Mouse (Mus musculus) hindbrain, embryonic 13.5 days (tissue): ENCODE results near the gene Sf3b1. TPM values are rescaled to one million over a fixed set of nuclear protein-coding genes. Genes with fewer than 3 reads are reported as not detected.
"Not testable (repeated sequence)": the region's sequence is repeated elsewhere in the genome, so short reads cannot be mapped to it uniquely, and the experiment has no call there.

Source experiments
- ATAC-seq: fragments of 200-750 bp; cut with Nextera tagmentation; 2 replicates; pipeline ENCODE4 v1.8.0; 2017; ENCODE audit warnings: moderate TSS enrichment; ENCODE audit not compliant: low FRiP score
- H3K27ac ChIP-seq: fragments of 300-500 bp; sonication (generic); 2 replicates; pipeline ENCODE4 v1.5.1; 2015; ENCODE audit warnings: inconsistent platforms, mild to moderate bottlenecking, moderate library complexity
- H3K27me3 ChIP-seq: fragments of 300-500 bp; sonication (generic); 2 replicates; pipeline ENCODE4 v1.6.1; 2015; ENCODE audit warnings: mild to moderate bottlenecking, inconsistent platforms
- H3K36me3 ChIP-seq: fragments of 300-500 bp; sonication (generic); 2 replicates; pipeline ENCODE4 v1.6.1; 2015; ENCODE audit warnings: mild to moderate bottlenecking, inconsistent platforms
- H3K4me1 ChIP-seq: fragments of 300-500 bp; sonication (generic); replicated peaks from 2 replicates; pipeline ENCODE4 v1.6.1; 2015; ENCODE audit warnings: inconsistent platforms
- H3K4me2 ChIP-seq: fragments of 300-500 bp; sonication (generic); 2 replicates; pipeline ENCODE4 v1.6.1; 2015; ENCODE audit warnings: inconsistent platforms, mild to moderate bottlenecking, moderate library complexity
- H3K4me3 ChIP-seq: fragments of 300-500 bp; sonication (generic); 2 replicates; pipeline ENCODE4 v1.5.1; 2015; ENCODE audit warnings: mild to moderate bottlenecking, inconsistent platforms
- H3K9ac ChIP-seq: fragments of 300-500 bp; sonication (generic); 2 replicates; pipeline ENCODE4 v1.6.1; 2015; ENCODE audit warnings: mild to moderate bottlenecking, inconsistent platforms
- H3K9me3 ChIP-seq: fragments of 300-500 bp; sonication (generic); 2 replicates; pipeline ENCODE4 v1.6.1; 2016; ENCODE audit warnings: inconsistent platforms
- WGBS: fragments of 180-500 bp; shearing (Covaris S2); methylation state at CpG from one replicate; pipeline ENCODE4 v1.1.7; 2015; 5-methylcytosine and 5-hydroxymethylcytosine counted together
- polyA plus RNA-seq: library from polyadenylated mRNA; unstranded; fragments of >200 nt; fragmentation: Nextera tagmentation; extraction: Ambion mirVana; gene quantifications from 2 replicates; pipeline ENCODE4 v1.2.1, GENCODE M21; 2015

Sf3b1 gene
- polyA plus RNA-seq = 343 and 352 TPM in 2 replicates

DNA sequence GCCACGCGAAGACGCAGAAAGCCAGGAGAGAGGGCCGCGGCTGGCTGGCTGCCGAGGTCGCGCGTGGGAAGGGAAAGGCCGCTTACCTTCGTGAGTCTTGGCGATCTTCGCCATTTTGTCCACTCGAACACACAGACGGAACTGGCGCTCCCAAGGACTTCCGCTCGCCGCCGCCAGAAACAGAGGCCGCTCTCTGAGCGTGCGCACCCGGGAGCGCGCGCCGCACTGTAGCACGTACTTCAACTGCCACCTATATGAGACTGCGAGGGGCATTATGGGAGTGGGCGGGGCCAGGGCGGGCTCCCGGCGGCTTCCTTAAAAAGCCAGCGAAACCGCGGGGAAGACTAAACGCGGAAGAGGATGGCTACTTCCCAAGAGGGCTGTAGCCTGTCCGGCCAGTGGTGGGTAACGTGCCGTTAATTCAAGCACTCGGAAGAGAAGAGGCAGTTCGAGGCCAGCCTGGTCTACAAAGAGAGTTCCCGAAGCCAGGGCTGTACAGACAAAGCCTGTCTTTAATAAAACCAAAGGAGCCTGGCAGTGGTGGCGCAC, at the start of gene Sf3b1:
Gene Sf3b1, minus strand, starts transcription at position 229 of the 549 bp plus-strand sequence.
- Histone ChIP-seq H3K4me3 (peak within 1 kb of the TSS; percentile 91), H3K27ac (peak within 1 kb of the TSS; percentile 95), H3K4me1 (peaks cover 16% of the 10 kb centered on the region), H3K9ac (peak within 1 kb of the TSS; percentile 94), H3K36me3 (no peaks in the 10 kb centered on the region), H3K4me2 (peak within 1 kb of the TSS; percentile 80), H3K9me3 (no peaks in the 10 kb centered on the region), H3K27me3 (no peaks in the 10 kb centered on the region; the same call in 1 of the 2 replicates)
- WGBS = 2% methylated on average over 45 of the region's 46 CpGs
- ATAC-seq = peak; percentile 99

GRCm38 (mm10) chr1:55076395-55076743, 49.1 kb upstream of the Sf3b1 start:
- no peaks in the 10 kb centered on the region for H3K27me3 ChIP-seq
- no peak overlapping the region for H3K4me3 ChIP-seq
- H3K4me2 ChIP-seq = no peak overlapping the region
- H3K9me3 ChIP-seq = no peaks in the 10 kb centered on the region
- no peak for ATAC-seq
- no peak overlapping the region for H3K27ac ChIP-seq
- H3K4me1 ChIP-seq = no peaks in the 10 kb centered on the region
- peaks cover 60% of the 10 kb centered on the region for H3K36me3 ChIP-seq
- no peak overlapping the region for H3K9ac ChIP-seq

- Histone ChIP-seq H3K9ac (no peak overlapping the region), H3K27me3 (no peaks in the 10 kb centered on the region), H3K4me2 (no peak overlapping the region), H3K4me1 (no peaks in the 10 kb centered on the region), H3K9me3 (no peaks in the 10 kb centered on the region), H3K27ac (no peak overlapping the region), H3K4me3 (no peak overlapping the region), H3K36me3 (peaks cover 60% of the 10 kb centered on the region)
- no peak for ATAC-seq
- WGBS = 78% methylated on average over 5 of the region's 5 CpGs
Measured at GRCm38 (mm10) chr1:55075652-55076394, 48.5 kb upstream of the Sf3b1 start.

DNA sequence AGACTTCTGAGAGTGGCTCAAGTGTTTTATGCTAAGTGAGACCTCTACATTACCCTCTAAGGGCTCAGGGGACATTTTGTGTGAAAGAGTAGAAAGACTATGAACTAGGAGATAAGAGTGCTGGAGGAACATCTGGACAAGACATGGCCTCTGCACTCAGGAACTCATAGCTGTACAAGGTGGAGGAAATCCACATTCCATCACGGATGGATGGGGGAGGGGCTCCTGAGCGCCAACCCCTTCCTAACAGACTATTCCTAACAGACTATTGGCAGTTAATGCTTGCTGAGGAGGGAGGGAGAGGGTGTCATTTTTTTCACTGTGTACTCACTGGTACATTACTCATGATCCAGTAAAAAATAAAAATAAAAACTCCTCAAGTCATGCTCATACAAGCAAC, 47.5 kb upstream of the Sf3b1 start:
- no peak overlapping the region for H3K4me3 ChIP-seq
- no peak overlapping the region for H3K27ac ChIP-seq
- H3K36me3 ChIP-seq = peaks cover 54% of the 10 kb centered on the region
- H3K9ac ChIP-seq = no peak overlapping the region
- H3K4me1 ChIP-seq = no peaks in the 10 kb centered on the region
- WGBS = 58% methylated on average over 2 of the region's 2 CpGs
- no peaks in the 10 kb centered on the region for H3K9me3 ChIP-seq
- no peak for ATAC-seq
- no peaks in the 10 kb centered on the region for H3K27me3 ChIP-seq
- no peak overlapping the region for H3K4me2 ChIP-seq

DNA sequence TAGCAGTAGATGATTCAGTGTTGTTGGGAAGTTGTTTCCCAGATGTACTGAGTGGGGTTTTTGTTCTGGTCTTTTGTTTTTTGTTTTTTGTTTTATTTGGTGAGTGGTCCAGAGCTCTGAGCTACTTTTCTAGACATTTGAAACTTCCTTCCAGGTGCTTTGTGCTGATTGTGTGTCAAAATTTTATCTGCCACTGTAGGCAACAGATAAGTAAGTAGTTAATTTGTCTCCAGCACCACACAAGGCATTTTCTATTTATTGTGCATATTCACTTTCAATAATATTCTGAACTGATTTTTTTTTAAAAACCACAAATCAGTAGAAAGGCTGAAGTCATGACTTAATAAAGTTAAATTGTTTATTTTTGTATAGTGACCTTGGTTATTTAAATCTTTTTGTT, 45.0 kb upstream of the Sf3b1 start:
- not testable (repeated sequence) for H3K4me1 ChIP-seq, H3K9ac ChIP-seq, H3K4me2 ChIP-seq, ATAC-seq, H3K27ac ChIP-seq, H3K27me3 ChIP-seq, H3K9me3 ChIP-seq, H3K4me3 ChIP-seq
- H3K36me3 ChIP-seq = peaks cover 49% of the 10 kb centered on the region

DNA sequence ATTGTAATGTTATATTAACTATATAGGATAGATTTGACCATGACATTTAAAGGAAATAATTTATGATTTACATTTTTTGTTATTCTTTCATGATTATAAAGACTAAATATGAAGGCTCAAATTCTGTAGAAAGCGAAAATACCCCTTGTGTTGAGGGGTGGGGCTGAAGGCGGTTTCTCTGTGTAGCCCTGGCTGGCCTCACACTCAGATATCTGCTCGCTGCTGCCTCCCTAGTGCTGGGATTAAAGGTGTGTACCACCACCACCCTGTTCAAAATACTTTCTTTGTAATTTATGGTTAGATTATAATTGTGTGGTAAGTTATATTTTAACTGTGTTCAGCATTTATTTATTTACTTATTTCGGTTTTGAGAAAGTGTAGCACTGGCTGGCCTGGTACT, 34.5 kb upstream of the Sf3b1 start:
- Histone ChIP-seq H3K4me2 (no peak overlapping the region), H3K4me1 (no peaks in the 10 kb centered on the region; the same call in 1 of the 2 replicates), H3K36me3 (peaks cover 39% of the 10 kb centered on the region), H3K9ac (no peak overlapping the region), H3K27ac (no peak overlapping the region), H3K9me3 (no peaks in the 10 kb centered on the region), H3K4me3 (no peak overlapping the region), H3K27me3 (no peaks in the 10 kb centered on the region)
- no peak for ATAC-seq
- 94% methylated on average over 4 of the region's 4 CpGs for whole genome bisulfite sequencing

GRCm38 (mm10) chr1:55061099-55061498, 33.8 kb upstream of the Sf3b1 start:
- 92% methylated on average over 5 of the region's 5 CpGs for WGBS
- no peak overlapping the region for H3K4me2 ChIP-seq
- no peak for ATAC-seq
- H3K36me3 ChIP-seq = peaks cover 33% of the 10 kb centered on the region
- no peak overlapping the region for H3K9ac ChIP-seq
- H3K9me3 ChIP-seq = no peaks in the 10 kb centered on the region
- H3K4me3 ChIP-seq = no peak overlapping the region
- no peaks in the 10 kb centered on the region for H3K27me3 ChIP-seq
- no peak overlapping the region for H3K27ac ChIP-seq
- no peaks in the 10 kb centered on the region; the same call in 1 of the 2 replicates for H3K4me1 ChIP-seq

GRCm38 (mm10) chr1:55058383-55058782, 31.1 kb upstream of the Sf3b1 start:
- not testable (repeated sequence) for H3K27ac ChIP-seq, H3K4me2 ChIP-seq, H3K4me3 ChIP-seq, H3K4me1 ChIP-seq, ATAC-seq, H3K9ac ChIP-seq, H3K9me3 ChIP-seq, H3K27me3 ChIP-seq
- peaks cover 13% of the 10 kb centered on the region for H3K36me3 ChIP-seq
- 79% methylated on average over 3 of the region's 3 CpGs for WGBS

GRCm38 (mm10) chr1:55055322-55056115, 28.2 kb upstream of the Sf3b1 start:
- no peak for ATAC-seq
- H3K4me1 ChIP-seq = peaks cover 15% of the 10 kb centered on the region
- H3K36me3 ChIP-seq = peaks cover 4% of the 10 kb centered on the region
- H3K9me3 ChIP-seq = no peaks in the 10 kb centered on the region
- WGBS = 88% methylated on average over 5 of the region's 5 CpGs
- H3K27ac ChIP-seq = no peak overlapping the region
- no peak overlapping the region for H3K4me2 ChIP-seq
- H3K27me3 ChIP-seq = peaks cover 8% of the 10 kb centered on the region; the same call in 1 of the 2 replicates
- no peak overlapping the region for H3K4me3 ChIP-seq
- H3K9ac ChIP-seq = no peak overlapping the region

GRCm38 (mm10) chr1:55053596-55053995, 26.3 kb upstream of the Sf3b1 start:
- Histone ChIP-seq H3K27me3 (peaks cover 8% of the 10 kb centered on the region; the same call in 1 of the 2 replicates), H3K36me3 (peaks cover 4% of the 10 kb centered on the region), H3K4me3 (peak overlapping the region; percentile 80), H3K9me3 (no peaks in the 10 kb centered on the region), H3K27ac (no peak overlapping the region), H3K4me1 (peaks cover 15% of the 10 kb centered on the region), H3K4me2 (peak overlapping the region; percentile 74), H3K9ac (0 out of 2 replicates have a peak overlapping the region, but pooled peaks have one; percentile 82)
- ATAC-seq = no peak
- WGBS = 72% methylated on average over 4 of the region's 4 CpGs

GRCm38 (mm10) chr1:55053005-55053404, 25.7 kb upstream of the Sf3b1 start:
- Histone ChIP-seq H3K9ac (peak overlapping the region; percentile 82), H3K4me3 (peak overlapping the region; percentile 80), H3K27me3 (peaks cover 8% of the 10 kb centered on the region; the same call in 1 of the 2 replicates), H3K4me2 (peak overlapping the region; percentile 74), H3K27ac (peak overlapping the region; percentile 88), H3K4me1 (peaks cover 15% of the 10 kb centered on the region), H3K9me3 (no peaks in the 10 kb centered on the region), H3K36me3 (peaks cover 4% of the 10 kb centered on the region)
- peak; percentile 63; the same call in 1 of the 2 replicates for ATAC-seq
- under 1% methylated on average over 40 of the region's 42 CpGs for WGBS

GRCm38 (mm10) chr1:55052355-55052953, 25.2 kb upstream of the Sf3b1 start, which contains the start of gene Coq10b:
Coq10b (plus strand) TSS chr1:55052770.
- ATAC-seq = peak; percentile 100
- WGBS = under 1% methylated on average over 46 of the region's 46 CpGs
- H3K9ac ChIP-seq = peak within 1 kb of the TSS; percentile 82

More at GRCm38 (mm10) chr1:55052355-55052953, 25.2 kb upstream of the Sf3b1 start, which contains the start of gene Coq10b:
- peaks cover 4% of the 10 kb centered on the region for H3K36me3 ChIP-seq
- H3K27me3 ChIP-seq = peaks cover 8% of the 10 kb centered on the region; the same call in 1 of the 2 replicates
- peak within 1 kb of the TSS; percentile 88 for H3K27ac ChIP-seq
- H3K4me1 ChIP-seq = peaks cover 15% of the 10 kb centered on the region
- peak within 1 kb of the TSS; percentile 77 for H3K4me2 ChIP-seq
- peak within 1 kb of the TSS; percentile 80 for H3K4me3 ChIP-seq
- no peaks in the 10 kb centered on the region for H3K9me3 ChIP-seq
